Mouse (Mus musculus): ENCODE measurements around the gene Dnajc25. TPM values are rescaled to one million over a fixed set of nuclear protein-coding genes. Genes with fewer than 3 reads are reported as not detected.
A peak's percentile ranks its signal among the peaks of the same experiment; 100 is the strongest.

The Dnajc25 gene
- polyA plus RNA-seq, 1 experiment from 2014 or later, result 6.9 TPM

GRCm38 (mm10) chr4:58999686-59000085, 4.8 kb downstream of the Dnajc25 start:
- WGBS, result 23% methylated on average over 2 of the region's 2 CpGs
- no peak for ATAC-seq (ENCODE audit: low read depth)
- Histone ChIP-seq H3K36me3 (ENCODE audit: control insufficient read depth, insufficient read depth, low read length) (no peaks in the 10 kb centered on the region), H3K4me2 (ENCODE audit: low read depth, low read length) (no peak overlapping the region), H3K27me3 (ENCODE audit: control insufficient read depth, insufficient read depth, low read length) (no peaks in the 10 kb centered on the region), H3K4me3 (ENCODE audit: low read depth, low read length) (no peak overlapping the region), H3K27ac (ENCODE audit: low read depth, low read length) (no peak overlapping the region), H3K9ac (replicated peaks; ENCODE audit: low read depth, low read length) (no peak overlapping the region), H3K9me3 (ENCODE audit: control insufficient read depth, low read length) (no peaks in the 10 kb centered on the region), H3K4me1 (ENCODE audit: control insufficient read depth, insufficient read depth, low read length) (peaks cover 14% of the 10 kb centered on the region)

- H3K9ac ChIP-seq (replicated peaks; ENCODE audit: low read depth, low read length), result no peak overlapping the region
- no peaks in the 10 kb centered on the region for H3K27me3 ChIP-seq (ENCODE audit: control insufficient read depth, insufficient read depth, low read length)
- WGBS, result 6% methylated on average over 2 of the region's 2 CpGs
- peaks cover 14% of the 10 kb centered on the region for H3K4me1 ChIP-seq (ENCODE audit: control insufficient read depth, insufficient read depth, low read length)
- H3K9me3 ChIP-seq (ENCODE audit: control insufficient read depth, low read length), result no peaks in the 10 kb centered on the region
- no peaks in the 10 kb centered on the region for H3K36me3 ChIP-seq (ENCODE audit: control insufficient read depth, insufficient read depth, low read length)
- H3K4me2 ChIP-seq (ENCODE audit: low read depth, low read length), result no peak overlapping the region
- no peak for ATAC-seq (ENCODE audit: low read depth)
- no peak overlapping the region for H3K27ac ChIP-seq (ENCODE audit: low read depth, low read length)
- no peak overlapping the region for H3K4me3 ChIP-seq (ENCODE audit: low read depth, low read length)
These were observed 5.8 kb downstream of the Dnajc25 start for GRCm38 (mm10) chr4:59000614-59001013.

- under 1% methylated on average over 54 of the region's 89 CpGs for WGBS
- Histone ChIP-seq H3K4me2 (ENCODE audit: low read depth, low read length) (peak within 1 kb of the TSS; percentile 87), H3K36me3 (ENCODE audit: control insufficient read depth, insufficient read depth, low read length) (no peaks in the 10 kb centered on the region), H3K9me3 (ENCODE audit: control insufficient read depth, low read length) (no peaks in the 10 kb centered on the region), H3K4me1 (ENCODE audit: control insufficient read depth, insufficient read depth, low read length) (peaks cover 14% of the 10 kb centered on the region), H3K9ac (replicated peaks; ENCODE audit: low read depth, low read length) (peak within 1 kb of the TSS; percentile 93), H3K27me3 (ENCODE audit: control insufficient read depth, insufficient read depth, low read length) (no peaks in the 10 kb centered on the region), H3K27ac (ENCODE audit: low read depth, low read length) (peak within 1 kb of the TSS; percentile 89), H3K4me3 (ENCODE audit: low read depth, low read length) (peak within 1 kb of the TSS; percentile 89)
- ATAC-seq (ENCODE audit: low read depth), result peak; percentile 99
These were observed 8.3 kb downstream of the Dnajc25 start, which contains the start of gene Gm20503 for GRCm38 (mm10) chr4:59002948-59003805. Gm20503 (plus strand) TSS chr4:59003210.

GRCm38 (mm10) chr4:59003806-59004200, 8.9 kb downstream of the Dnajc25 start:
- Histone ChIP-seq H3K4me3 (ENCODE audit: low read depth, low read length) (peak overlapping the region; percentile 89), H3K9me3 (ENCODE audit: control insufficient read depth, low read length) (no peaks in the 10 kb centered on the region), H3K9ac (replicated peaks; ENCODE audit: low read depth, low read length) (peak overlapping the region; percentile 93), H3K4me2 (ENCODE audit: low read depth, low read length) (peak overlapping the region; percentile 87), H3K27ac (ENCODE audit: low read depth, low read length) (no peak overlapping the region; the same call in 1 of the 2 replicates), H3K27me3 (ENCODE audit: control insufficient read depth, insufficient read depth, low read length) (no peaks in the 10 kb centered on the region), H3K4me1 (ENCODE audit: control insufficient read depth, insufficient read depth, low read length) (peaks cover 14% of the 10 kb centered on the region), H3K36me3 (ENCODE audit: control insufficient read depth, insufficient read depth, low read length) (no peaks in the 10 kb centered on the region)
- WGBS, result 33% methylated on average over 7 of the region's 7 CpGs
- ATAC-seq (ENCODE audit: low read depth), result no peak

GRCm38 (mm10) chr4:59006211-59006610, 11.3 kb downstream of the Dnajc25 start:
- Histone ChIP-seq H3K27ac (ENCODE audit: low read depth, low read length) (no peak overlapping the region), H3K27me3 (ENCODE audit: control insufficient read depth, insufficient read depth, low read length) (no peaks in the 10 kb centered on the region), H3K4me2 (ENCODE audit: low read depth, low read length) (no peak overlapping the region), H3K36me3 (ENCODE audit: control insufficient read depth, insufficient read depth, low read length) (no peaks in the 10 kb centered on the region), H3K9me3 (ENCODE audit: control insufficient read depth, low read length) (no peaks in the 10 kb centered on the region), H3K4me3 (ENCODE audit: low read depth, low read length) (no peak overlapping the region), H3K9ac (replicated peaks; ENCODE audit: low read depth, low read length) (no peak overlapping the region), H3K4me1 (ENCODE audit: control insufficient read depth, insufficient read depth, low read length) (peaks cover 14% of the 10 kb centered on the region)
- WGBS, result 72% methylated on average over 8 of the region's 8 CpGs
- no peak for ATAC-seq (ENCODE audit: low read depth)

GRCm38 (mm10) chr4:59007016-59007415, 12.2 kb downstream of the Dnajc25 start:
- Histone ChIP-seq H3K4me1 (ENCODE audit: control insufficient read depth, insufficient read depth, low read length) (peaks cover 14% of the 10 kb centered on the region), H3K9me3 (ENCODE audit: control insufficient read depth, low read length) (no peaks in the 10 kb centered on the region), H3K4me2 (ENCODE audit: low read depth, low read length) (no peak overlapping the region), H3K4me3 (ENCODE audit: low read depth, low read length) (no peak overlapping the region), H3K27ac (ENCODE audit: low read depth, low read length) (no peak overlapping the region), H3K9ac (replicated peaks; ENCODE audit: low read depth, low read length) (no peak overlapping the region), H3K36me3 (ENCODE audit: control insufficient read depth, insufficient read depth, low read length) (no peaks in the 10 kb centered on the region), H3K27me3 (ENCODE audit: control insufficient read depth, insufficient read depth, low read length) (no peaks in the 10 kb centered on the region)
- ATAC-seq (ENCODE audit: low read depth), result no peak
- 87% methylated on average over 6 of the region's 6 CpGs for WGBS

GRCm38 (mm10) chr4:59007974-59008373, 13.1 kb downstream of the Dnajc25 start:
- ATAC-seq (ENCODE audit: low read depth), result no peak
- Histone ChIP-seq H3K27me3 (ENCODE audit: control insufficient read depth, insufficient read depth, low read length) (no peaks in the 10 kb centered on the region), H3K9ac (replicated peaks; ENCODE audit: low read depth, low read length) (no peak overlapping the region), H3K9me3 (ENCODE audit: control insufficient read depth, low read length) (no peaks in the 10 kb centered on the region), H3K27ac (ENCODE audit: low read depth, low read length) (no peak overlapping the region), H3K36me3 (ENCODE audit: control insufficient read depth, insufficient read depth, low read length) (no peaks in the 10 kb centered on the region), H3K4me3 (ENCODE audit: low read depth, low read length) (no peak overlapping the region), H3K4me1 (ENCODE audit: control insufficient read depth, insufficient read depth, low read length) (peaks cover 10% of the 10 kb centered on the region), H3K4me2 (ENCODE audit: low read depth, low read length) (no peak overlapping the region)
- WGBS, result 90% methylated on average over 5 of the region's 5 CpGs

GRCm38 (mm10) chr4:59009186-59009585, 14.3 kb downstream of the Dnajc25 start:
- Histone ChIP-seq H3K9me3 (ENCODE audit: control insufficient read depth, low read length) (no peaks in the 10 kb centered on the region), H3K4me2 (ENCODE audit: low read depth, low read length) (no peak overlapping the region), H3K27me3 (ENCODE audit: control insufficient read depth, insufficient read depth, low read length) (no peaks in the 10 kb centered on the region), H3K9ac (replicated peaks; ENCODE audit: low read depth, low read length) (no peak overlapping the region), H3K4me1 (ENCODE audit: control insufficient read depth, insufficient read depth, low read length) (peaks cover 5% of the 10 kb centered on the region), H3K4me3 (ENCODE audit: low read depth, low read length) (no peak overlapping the region), H3K27ac (ENCODE audit: low read depth, low read length) (no peak overlapping the region), H3K36me3 (ENCODE audit: control insufficient read depth, insufficient read depth, low read length) (no peaks in the 10 kb centered on the region)
- WGBS, result 97% methylated on average over 7 of the region's 7 CpGs
- ATAC-seq (ENCODE audit: low read depth), result no peak

GRCm38 (mm10) chr4:59009696-59010095, 14.8 kb downstream of the Dnajc25 start:
- H3K4me3 ChIP-seq (ENCODE audit: low read depth, low read length), result no peak overlapping the region
- H3K27ac ChIP-seq (ENCODE audit: low read depth, low read length), result no peak overlapping the region
- H3K36me3 ChIP-seq (ENCODE audit: control insufficient read depth, insufficient read depth, low read length), result no peaks in the 10 kb centered on the region
- H3K4me2 ChIP-seq (ENCODE audit: low read depth, low read length), result no peak overlapping the region
- peaks cover under 1% of the 10 kb centered on the region; the same call in 1 of the 2 replicates for H3K4me1 ChIP-seq (ENCODE audit: control insufficient read depth, insufficient read depth, low read length)
- H3K9me3 ChIP-seq (ENCODE audit: control insufficient read depth, low read length), result no peaks in the 10 kb centered on the region
- no peak for ATAC-seq (ENCODE audit: low read depth)
- H3K27me3 ChIP-seq (ENCODE audit: control insufficient read depth, insufficient read depth, low read length), result no peaks in the 10 kb centered on the region
- WGBS, result 84% methylated on average over 4 of the region's 4 CpGs
- no peak overlapping the region for H3K9ac ChIP-seq (replicated peaks; ENCODE audit: low read depth, low read length)

Measured in neural tube, embryonic 14.5 days (tissue).